Mouse (Mus musculus): ENCODE measurements at regions not wholly inside any gene's neighbourhood (a gene's known extent, or its start where the extent isn't known, plus 50 kb on each side); places are given as distances from the start of the nearest gene placed in this dataset.
A peak's percentile ranks its signal among the peaks of the same experiment; 100 is the strongest.

- no peak for DNase-seq (ENCODE audit: low spot score in 2 of 2)
Measured at GRCm38 (mm10) chr13:6059515-6060228, 198.4 kb downstream of the Klf6 start.

GRCm38 (mm10) chr13:6060229-6060845 lies 199.1 kb downstream of the Klf6 start:
- no peak for DNase-seq (ENCODE audit: low spot score in 2 of 2)

- DNase-seq (ENCODE audit: low spot score in 2 of 2) = no peak
Measured at GRCm38 (mm10) chr13:6062305-6062704, 201.0 kb downstream of the Klf6 start.

GRCm38 (mm10) chr13:6062729-6063386 lies 201.6 kb downstream of the Klf6 start:
- DNase-seq (ENCODE audit: low spot score in 2 of 2) = no peak

GRCm38 (mm10) chr13:6076978-6077825 lies 215.9 kb downstream of the Klf6 start:
- DNase-seq (ENCODE audit: low spot score in 2 of 2) = no peak

- DNase-seq (ENCODE audit: low spot score in 2 of 2) = no peak
Measured at GRCm38 (mm10) chr13:6085891-6086290, 224.6 kb downstream of the Klf6 start.

- DNase-seq (ENCODE audit: low spot score in 2 of 2) = no peak
Measured at GRCm38 (mm10) chr13:6109018-6109657, 247.9 kb downstream of the Klf6 start.

- DNase-seq (ENCODE audit: low spot score in 2 of 2) = no peak
Measured at GRCm38 (mm10) chr13:6119703-6120102, 258.4 kb downstream of the Klf6 start.

- DNase-seq (ENCODE audit: low spot score in 2 of 2) = peak in 1 of 2 experiments; percentile 8
Measured at GRCm38 (mm10) chr13:6127311-6127710, 266.0 kb downstream of the Klf6 start.

- no peak for DNase-seq (ENCODE audit: low spot score in 2 of 2)
Measured at GRCm38 (mm10) chr13:6128903-6129302, 267.6 kb downstream of the Klf6 start.

GRCm38 (mm10) chr13:6131363-6131762 lies 270.1 kb downstream of the Klf6 start:
- no peak for DNase-seq (ENCODE audit: low spot score in 2 of 2)

GRCm38 (mm10) chr13:6137170-6137569 lies 275.9 kb downstream of the Klf6 start:
- DNase-seq (ENCODE audit: low spot score in 2 of 2) = no peak

- DNase-seq (ENCODE audit: low spot score in 2 of 2) = no peak
Measured at GRCm38 (mm10) chr13:6142771-6143170, 281.5 kb downstream of the Klf6 start.

GRCm38 (mm10) chr13:6153657-6154056 lies 292.4 kb downstream of the Klf6 start:
- DNase-seq (ENCODE audit: low spot score in 2 of 2) = no peak

GRCm38 (mm10) chr13:6156191-6156590 lies 294.9 kb downstream of the Klf6 start:
- no peak for DNase-seq (ENCODE audit: low spot score in 2 of 2)

- no peak for DNase-seq (ENCODE audit: low spot score in 2 of 2)
Measured at GRCm38 (mm10) chr13:6157029-6157428, 295.7 kb downstream of the Klf6 start.

- DNase-seq (ENCODE audit: low spot score in 2 of 2) = no peak
Measured at GRCm38 (mm10) chr13:6157946-6158345, 296.7 kb downstream of the Klf6 start.

- no peak for DNase-seq (ENCODE audit: low spot score in 2 of 2)
Measured at GRCm38 (mm10) chr13:6159412-6159811, 298.1 kb downstream of the Klf6 start.

- DNase-seq (ENCODE audit: low spot score in 2 of 2) = peak in 1 of 2 experiments; percentile 8
Measured at GRCm38 (mm10) chr13:6165916-6166315, 304.6 kb downstream of the Klf6 start.

- peak in 1 of 2 experiments; percentile 21 for DNase-seq (ENCODE audit: low spot score in 2 of 2)
Measured at GRCm38 (mm10) chr13:6167055-6167761, 305.9 kb downstream of the Klf6 start.

- no peak for DNase-seq (ENCODE audit: low spot score in 2 of 2)
Measured at GRCm38 (mm10) chr13:6173095-6173494, 311.8 kb downstream of the Klf6 start.

Measured in right cerebral cortex, adult 2 months (tissue).